Mouse (Mus musculus) adrenal gland, postnatal 14 days (tissue): ENCODE data around the gene Ccdc194. TPM values are rescaled to one million over a fixed set of nuclear protein-coding genes. Genes with fewer than 3 reads are reported as not detected.

Experiments
- DNase-seq: peaks from one replicate; pipeline ENCODE4 v3.0.0; 2021; ENCODE audit warnings: mixed read lengths
- total RNA-seq: library from RNA; stranded (reverse); gene quantifications from 2 replicates; pipeline ENCODE4 v1.2.3, GENCODE M21; 2021

Gene Ccdc194
- total RNA-seq, 1 experiment from 2014 or later, result not detected

DNA sequence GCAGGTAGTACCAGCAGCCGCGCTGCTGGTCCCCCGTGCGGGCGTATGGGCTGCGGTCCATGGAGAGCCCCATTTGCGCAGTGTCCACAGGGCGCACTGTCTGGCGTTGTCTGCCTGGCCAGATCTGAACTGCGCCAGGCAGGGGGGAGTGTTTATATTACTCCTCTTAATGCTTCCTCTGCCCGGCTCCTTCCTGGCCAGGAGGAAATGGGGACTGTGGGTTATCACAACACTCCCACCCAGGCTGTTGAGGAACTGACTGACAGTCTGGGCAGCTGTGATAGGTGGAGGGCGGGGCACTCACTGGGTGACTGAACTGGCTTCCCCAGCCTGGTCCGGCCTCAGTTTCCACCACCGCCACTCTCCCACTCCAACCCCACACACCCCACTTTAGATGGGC is 13.9 kb downstream of the Ccdc194 start, which contains the start of gene Plvap:
Gene Plvap (minus strand): TSS at position 109 of the 400 bp plus-strand sequence.
- DNase-seq, result peak; percentile 38

DNA sequence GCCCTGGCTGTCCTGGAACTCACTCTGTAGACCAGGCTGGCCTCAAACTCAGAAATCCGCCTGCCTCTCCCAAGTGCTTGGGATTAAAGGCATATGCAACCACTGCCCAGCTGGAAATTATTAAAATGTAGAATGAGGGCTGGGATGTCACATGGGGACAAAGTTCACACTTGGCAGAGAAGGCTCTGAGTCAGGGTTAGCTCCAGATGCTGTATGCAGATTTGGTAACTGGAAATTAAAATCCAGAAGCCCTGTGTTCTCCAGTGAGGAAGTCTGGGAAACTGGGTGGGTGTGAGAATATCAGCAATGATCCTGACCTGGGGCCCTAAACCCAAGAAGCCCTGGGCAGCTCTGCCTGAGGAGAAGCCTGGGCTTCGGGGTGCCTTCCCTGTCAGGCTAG is 16.2 kb downstream of the Ccdc194 start:
- no peak for DNase-seq

DNA sequence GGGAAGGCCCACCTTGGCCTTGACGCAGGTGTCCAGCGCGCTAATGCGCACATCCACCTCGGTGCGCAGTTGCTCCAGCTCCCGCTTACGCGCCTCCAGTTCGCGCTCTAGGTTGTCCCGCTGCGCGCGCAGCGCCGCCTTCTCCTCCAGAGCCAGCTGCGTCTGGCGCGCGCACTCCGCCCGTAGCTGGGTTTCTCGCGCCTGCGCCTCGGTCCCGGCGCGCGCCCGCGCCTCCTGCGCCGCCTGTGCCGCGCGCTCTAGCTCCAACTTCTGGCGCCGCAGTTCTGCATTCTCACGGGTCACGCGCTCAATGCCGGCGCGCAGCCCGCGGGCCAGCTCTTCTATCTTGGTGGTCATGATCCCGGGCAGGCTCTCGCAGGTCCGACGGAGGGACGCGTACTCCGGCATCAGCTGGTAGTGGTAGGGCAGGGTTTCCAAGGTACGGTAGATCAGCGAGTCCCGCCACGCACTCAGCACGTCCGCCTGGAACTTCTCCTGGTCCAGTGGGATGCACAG is 17.9 kb downstream of the Ccdc194 start:
- peak; percentile 90 for DNase-seq

- no peak for DNase-seq
Measured at GRCm38 (mm10) chr8:71505979-71506378, 19.5 kb downstream of the Ccdc194 start.

GRCm38 (mm10) chr8:71505326-71505725 is 20.2 kb downstream of the Ccdc194 start:
- DNase-seq, result no peak

GRCm38 (mm10) chr8:71504349-71504748 is 21.2 kb downstream of the Ccdc194 start:
- no peak for DNase-seq

DNA sequence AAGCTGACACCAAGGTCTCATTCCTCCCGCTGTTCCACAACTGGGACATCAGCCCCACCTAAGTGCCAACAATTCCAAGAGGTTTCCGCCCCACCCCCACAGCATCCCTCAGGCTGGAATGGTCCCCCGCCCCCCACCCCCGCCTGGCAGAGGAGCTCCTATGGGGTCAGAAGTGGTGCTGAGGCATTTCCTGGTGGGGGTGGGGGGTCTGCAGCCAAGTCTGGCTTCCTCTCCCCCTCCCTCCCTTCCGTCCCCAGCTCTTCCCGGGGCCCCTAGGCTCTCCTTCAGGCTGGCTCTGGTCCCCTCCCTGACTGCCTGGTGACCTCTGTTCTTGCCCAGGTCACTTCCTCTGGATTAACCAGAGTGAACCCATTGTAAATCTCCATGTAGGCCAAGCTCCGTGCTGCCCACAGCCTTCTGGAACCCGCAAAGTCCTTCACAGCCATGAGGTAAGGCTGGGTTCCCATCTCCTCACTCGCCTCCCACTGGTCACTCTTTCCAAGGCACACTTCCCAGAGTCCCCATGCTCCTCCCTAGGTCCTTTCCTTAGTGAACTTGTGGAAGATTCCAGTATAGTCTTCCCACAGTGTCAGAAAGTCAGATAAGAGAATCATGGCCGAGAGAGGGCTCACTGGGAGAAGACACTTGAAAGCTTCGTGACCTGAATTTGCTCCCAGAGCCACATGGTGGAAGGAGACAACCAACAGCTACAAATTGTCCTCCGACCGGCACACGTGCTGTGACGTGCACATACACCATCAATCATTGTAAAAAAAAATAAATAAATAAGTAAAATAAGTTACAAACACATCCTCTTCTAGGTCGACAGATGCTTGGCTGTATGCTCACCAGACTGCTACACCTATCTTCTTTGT is 26.5 kb downstream of the Ccdc194 start:
- peak; percentile 65 for DNase-seq

- peak; percentile 68 for DNase-seq
Measured at GRCm38 (mm10) chr8:71497881-71498501, 27.5 kb downstream of the Ccdc194 start.

DNA sequence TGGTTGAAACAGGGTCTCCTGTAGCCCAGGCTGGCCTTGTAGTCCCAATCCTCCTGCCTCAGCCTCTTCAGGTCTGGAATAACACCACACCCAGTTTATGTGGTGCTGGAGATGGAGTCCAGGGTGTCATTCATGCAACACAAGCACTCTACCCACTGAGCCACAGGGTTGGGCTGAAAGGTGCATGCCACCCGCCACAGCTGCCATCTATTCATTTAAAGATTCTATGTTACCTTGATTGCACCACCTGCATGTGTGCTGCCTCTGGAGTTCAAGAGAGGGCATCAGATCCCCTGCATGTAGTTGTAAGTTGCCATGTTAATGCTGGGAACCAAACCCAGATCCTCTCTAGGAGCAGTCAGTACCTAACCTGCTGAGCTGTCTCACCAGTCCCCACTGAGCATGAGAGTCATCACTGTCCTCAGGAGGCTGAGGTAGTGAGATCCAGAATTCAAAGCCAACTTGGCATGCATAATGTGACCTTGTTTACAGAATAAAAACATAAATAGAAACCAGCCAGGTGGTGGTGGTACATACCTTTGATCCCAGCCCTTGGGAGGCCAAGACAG is 28.4 kb downstream of the Ccdc194 start:
- no peak for DNase-seq

DNA sequence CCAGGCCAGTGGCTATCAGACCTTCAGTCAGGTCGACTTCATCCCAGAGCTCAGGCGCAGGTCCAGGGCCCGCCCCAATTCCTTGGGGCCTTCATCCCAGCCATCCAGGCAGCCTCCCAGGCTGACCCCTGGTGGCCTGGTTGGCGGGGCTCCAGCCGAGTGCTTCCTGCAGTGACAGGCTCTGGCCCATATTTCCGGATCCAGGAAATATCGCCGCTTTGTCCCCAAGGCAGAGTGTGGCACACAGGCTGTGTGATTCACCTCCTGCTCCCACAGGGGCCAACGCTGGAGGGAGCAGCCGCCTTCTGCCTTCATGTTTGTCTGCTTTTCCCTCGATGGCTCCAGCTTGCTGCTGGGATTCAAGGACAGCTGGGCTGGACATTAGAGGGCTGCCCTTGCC is 29.0 kb downstream of the Ccdc194 start:
- peak; percentile 99 for DNase-seq

DNA sequence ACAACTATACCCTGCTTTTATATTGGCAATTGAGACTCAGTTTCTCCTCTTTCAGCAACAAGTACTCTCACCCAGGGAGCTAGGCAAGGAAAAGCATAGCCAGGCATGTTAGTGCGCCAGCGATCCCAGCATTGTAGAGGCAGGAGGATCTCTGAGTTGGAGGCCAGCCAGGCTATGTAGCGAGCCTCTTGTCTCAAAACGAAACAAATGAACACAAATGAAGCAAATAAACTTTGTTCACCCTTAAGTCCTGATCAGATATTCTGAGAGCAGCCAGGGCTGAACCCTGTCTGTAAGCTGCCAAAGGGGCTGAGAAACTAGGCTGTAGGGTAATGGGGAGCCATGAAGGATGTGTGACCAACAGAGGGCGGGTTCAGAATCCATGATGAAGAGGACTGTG is 29.7 kb downstream of the Ccdc194 start:
- no peak for DNase-seq

- peak; percentile 93 for DNase-seq
Measured at GRCm38 (mm10) chr8:71495039-71495438, 30.5 kb downstream of the Ccdc194 start.

DNA sequence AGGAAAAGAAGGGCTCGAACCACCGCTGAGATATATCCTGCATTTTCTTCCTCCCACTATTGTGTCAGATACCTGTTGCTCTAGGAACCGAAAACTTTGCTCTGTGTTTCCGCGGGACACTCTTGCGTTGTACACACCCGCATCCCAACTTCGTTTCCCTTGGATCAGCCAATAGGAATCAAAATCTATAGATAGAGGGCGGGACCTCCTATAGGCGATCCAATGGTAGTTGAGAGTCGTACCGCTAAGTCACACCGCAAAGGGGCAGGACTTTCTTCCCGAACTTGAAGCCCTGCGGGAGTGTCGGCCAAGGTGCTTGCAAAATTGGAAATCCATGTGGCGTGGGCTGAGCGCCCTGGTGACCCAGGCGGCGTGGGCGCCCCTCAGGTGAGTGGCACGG is 37.1 kb downstream of the Ccdc194 start:
- peak; percentile 92 for DNase-seq

- peak; percentile 91 for DNase-seq
Measured at GRCm38 (mm10) chr8:71487691-71488445, 37.6 kb downstream of the Ccdc194 start, which contains the start of gene Gtpbp3. Gtpbp3 (plus strand) TSS chr8:71488103.

GRCm38 (mm10) chr8:71486136-71486529 is 39.4 kb downstream of the Ccdc194 start:
- no peak for DNase-seq

GRCm38 (mm10) chr8:71485142-71486135 is 40.1 kb downstream of the Ccdc194 start, which contains the start of gene Ano8:
Ano8 (minus strand) TSS chr8:71485963.
- peak; percentile 93 for DNase-seq

GRCm38 (mm10) chr8:71484736-71485135 is 40.8 kb downstream of the Ccdc194 start:
- DNase-seq, result no peak

- peak; percentile 49 for DNase-seq
Measured at GRCm38 (mm10) chr8:71483932-71484331, 41.6 kb downstream of the Ccdc194 start.

GRCm38 (mm10) chr8:71478943-71479342 is 46.6 kb downstream of the Ccdc194 start:
- DNase-seq, result no peak

GRCm38 (mm10) chr8:71477196-71477845 is 48.2 kb downstream of the Ccdc194 start:
- DNase-seq, result peak; percentile 61
